Mouse (Mus musculus) gastrocnemius, adult 8-10 months (tissue): Measurements from ENCODE around the gene Pitpnm2. TPM values are rescaled to one million over a fixed set of nuclear protein-coding genes. Genes with fewer than 3 reads are reported as not detected.

Experiments
- DNase-seq, 2 experiments: peaks; one replicate each; pipeline ENCODE4 v3.0.0; 2022; ENCODE audit warnings: low spot score in 2 of 2
- total RNA-seq, 4 experiments: library from RNA; stranded (reverse); gene quantifications; 2 replicates each; pipeline ENCODE4 v1.2.4; 2022

The Pitpnm2 gene
- total RNA-seq, 4 experiments from 2014 or later: 19.3 to 22.4 (median 20.8) TPM

DNA sequence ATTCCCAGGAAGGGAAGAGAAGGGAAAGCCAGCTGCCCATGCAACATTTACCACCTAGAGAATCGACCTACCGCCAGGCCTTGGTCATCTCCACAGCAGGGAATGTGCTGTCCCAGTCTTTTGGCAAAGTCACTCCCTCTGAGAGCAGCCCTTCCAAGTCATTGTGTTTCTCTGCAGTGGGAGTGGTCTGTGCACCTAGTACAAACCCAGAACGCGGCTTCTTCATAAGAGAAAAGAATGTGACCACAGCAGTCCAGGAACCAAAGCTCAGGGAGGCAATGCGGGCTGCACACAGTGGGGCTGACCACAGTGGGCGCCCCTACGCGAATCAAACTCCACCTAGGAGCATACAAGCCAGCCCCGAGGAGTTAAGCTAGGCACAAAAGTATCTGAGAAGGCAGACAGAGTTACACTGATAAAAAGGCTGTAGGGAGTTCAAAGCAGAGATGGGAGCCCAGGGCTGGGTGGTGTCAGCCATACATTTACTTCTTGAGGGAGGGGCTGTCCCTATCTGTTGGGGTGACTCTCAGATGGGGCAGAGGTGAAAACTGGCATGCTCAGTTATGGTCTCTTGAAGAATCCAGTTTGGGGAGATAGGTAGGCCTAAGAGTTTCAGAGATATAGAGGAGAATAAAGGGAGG, 1.5 kb downstream of the Pitpnm2 start:
- no peak for DNase-seq

DNA sequence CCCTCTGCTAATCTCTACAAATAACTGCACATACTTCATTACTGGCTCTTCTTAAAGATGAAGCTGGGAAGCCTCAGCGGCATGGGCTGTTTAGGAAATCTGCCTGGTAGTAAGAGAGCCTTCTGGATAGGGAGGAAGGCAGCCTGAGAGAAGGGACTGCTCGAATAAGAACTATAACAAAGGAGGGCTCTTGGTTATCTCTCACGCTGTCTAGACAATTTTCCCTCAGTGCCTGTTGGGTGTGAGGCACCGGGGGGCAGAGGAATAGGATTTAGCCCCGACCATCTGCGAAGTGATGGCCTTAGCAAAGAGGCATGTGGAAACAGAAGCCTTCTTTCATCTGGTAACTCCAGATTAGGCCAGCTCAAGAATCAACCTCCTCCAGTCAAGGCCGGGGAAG, 2.3 kb downstream of the Pitpnm2 start:
- no peak for DNase-seq

DNA sequence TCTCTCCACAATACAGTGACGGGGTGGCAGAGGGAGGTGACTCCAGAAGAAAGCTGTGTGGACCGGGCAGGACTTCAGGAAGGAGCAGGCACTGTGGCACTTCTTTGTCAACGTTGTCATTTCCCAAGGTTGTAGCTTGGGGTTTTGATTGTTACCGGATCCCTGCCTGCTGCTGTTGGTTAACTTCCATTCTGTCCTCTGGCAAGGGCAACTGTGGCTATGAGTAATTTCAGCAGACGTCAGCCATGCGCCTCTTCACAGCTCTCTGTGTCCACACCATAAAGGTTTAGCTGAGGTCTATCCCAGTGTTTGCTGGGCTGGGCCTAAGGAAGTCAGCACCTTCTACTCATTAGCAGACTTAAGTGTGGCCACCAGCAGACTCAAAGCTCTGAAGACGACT, 4.7 kb downstream of the Pitpnm2 start:
- no peak for DNase-seq

DNA sequence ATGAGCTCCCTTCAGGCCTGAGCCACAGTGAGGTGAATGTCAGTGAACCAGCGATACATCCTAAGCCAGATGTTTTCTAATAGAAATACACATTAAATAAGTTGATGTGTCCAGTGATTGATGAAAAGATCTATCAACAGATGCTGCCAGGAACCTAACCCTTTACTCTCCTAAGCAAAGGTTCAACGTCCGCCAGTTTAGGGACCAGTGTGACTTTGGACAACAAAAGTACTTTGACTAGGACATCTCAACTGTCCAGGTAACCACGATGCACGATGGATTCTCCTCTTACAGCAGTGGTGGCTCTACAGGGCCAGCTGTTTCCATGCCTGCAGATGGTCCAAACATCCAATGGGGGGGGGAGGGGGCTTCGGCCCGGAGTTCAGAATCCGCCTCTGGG, 5.1 kb downstream of the Pitpnm2 start:
- no peak for DNase-seq

DNA sequence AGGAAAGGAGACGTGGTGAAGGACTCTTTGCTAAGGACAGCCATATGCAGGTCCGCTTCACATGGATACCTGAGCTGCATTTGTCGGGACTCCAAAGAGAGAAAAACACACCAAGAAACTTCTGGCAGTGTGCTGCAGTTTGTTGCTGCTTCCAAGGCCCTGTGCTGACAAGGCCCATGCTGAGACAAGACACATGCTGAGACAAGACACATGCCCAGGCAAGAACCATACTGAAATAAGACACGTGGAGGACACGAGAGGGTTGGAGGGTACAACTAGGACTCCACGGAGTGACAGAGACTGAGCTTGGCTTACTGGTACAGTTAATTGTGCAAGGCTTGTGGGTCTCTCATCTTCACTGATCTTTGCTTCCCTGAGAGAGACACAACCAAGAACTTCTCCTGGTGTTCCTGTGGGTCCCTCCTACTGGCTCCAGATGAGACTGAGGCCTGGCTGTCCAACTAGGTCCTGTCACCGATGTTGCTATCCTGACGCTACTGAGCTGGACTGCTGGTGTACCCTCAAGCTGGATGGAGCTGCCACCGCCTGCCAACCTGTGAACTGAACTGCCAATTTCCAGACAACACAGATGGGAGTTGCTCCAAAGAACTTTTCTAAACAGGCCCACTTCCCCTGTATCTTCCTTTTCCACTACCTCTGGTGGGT, 6.2 kb downstream of the Pitpnm2 start:
- no peak for DNase-seq

DNA sequence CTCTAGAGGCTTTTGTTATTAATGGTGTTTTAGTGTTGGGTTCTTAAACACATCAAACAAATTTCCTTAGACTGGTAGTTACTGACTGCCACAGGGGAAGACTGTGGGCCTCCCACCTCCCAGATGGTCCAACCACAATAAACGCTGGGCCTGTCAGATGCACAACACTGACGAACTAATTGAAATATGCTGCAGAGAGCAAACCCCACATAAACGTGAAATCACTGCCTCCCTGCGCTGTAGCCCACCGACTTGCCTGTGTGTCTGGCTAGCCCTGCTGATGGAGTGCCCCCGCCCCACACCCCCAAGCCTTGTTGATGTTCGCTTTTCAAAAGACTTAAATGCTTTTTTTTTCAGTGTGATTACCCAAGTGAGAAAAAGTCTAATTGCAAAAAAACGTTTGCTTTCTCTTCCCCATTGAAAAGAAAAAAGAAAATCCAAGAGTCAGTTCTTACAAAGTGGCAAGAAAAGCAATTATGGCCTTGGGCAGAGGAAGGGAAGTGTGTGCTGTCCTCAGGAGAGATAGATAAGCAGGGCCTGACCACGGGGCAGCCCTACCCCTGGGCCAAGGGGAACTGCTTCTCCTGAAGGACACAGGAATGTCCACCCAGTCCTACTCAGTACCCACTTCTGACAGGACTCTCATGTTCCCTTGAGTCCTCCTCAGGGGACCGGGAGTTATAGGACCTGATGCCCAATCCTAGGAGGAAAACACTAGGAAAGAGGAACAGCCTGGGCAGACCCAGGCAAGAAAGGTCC, 7.7 kb downstream of the Pitpnm2 start:
- DNase-seq: no peak

DNA sequence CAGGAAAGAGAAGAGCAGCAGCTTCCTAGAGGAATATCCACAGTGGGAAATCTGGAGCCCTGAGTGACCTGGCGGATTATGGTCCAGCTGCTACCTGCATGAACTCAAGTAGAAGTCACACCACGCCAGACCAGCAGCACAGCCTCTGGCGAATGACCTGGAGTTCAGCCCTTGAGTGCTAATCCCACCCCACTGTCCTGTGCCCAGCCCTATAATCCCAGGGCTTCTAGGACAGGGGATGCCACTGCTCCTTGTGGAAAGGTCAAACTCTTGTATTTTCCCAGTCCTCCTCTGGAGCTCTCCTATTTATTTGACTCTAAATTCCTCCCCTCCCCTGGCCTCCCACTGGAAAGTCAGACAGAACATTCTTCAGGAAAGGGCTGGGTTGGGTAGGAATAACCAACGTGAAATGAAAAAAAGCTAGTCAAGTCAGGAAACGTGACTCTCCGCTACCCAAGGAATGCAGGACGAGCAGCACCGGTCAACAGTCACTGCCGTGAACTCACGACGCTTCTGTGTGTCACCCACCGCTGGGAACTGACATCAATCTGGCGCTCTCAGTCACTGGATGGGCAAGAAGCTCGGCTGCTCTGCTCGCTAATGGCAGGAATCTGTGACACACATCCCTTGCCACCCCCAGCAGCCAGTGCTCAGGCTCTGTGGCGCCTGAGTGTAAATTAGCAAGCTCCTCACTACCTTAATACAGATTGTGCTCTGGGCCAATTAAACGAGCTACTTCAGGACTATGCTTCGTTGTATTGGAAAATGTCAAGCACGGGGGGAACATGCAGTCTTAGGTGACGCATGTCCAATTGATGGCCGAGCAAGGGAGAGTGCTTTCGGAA, 8.5 kb downstream of the Pitpnm2 start:
- no peak for DNase-seq

DNA sequence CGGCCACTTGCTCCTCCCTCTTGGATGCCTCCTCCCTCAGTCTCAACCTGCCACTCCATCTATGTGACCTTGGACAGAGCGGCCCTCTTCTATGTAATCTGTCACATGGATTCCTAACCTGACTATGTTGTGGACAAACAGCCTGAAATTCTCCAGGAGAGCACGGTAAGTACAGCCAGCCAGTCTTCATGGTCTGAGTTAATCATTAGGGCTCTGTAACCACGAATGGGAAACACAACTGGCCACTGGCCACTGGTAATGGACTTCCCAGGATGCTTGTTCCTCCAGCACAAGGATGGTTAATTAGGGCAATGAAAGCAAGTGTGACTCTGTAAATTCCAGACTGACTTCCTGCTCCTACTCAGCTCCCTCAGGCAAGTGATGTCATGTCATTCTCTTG, 13.4 kb downstream of the Pitpnm2 start:
- no peak for DNase-seq

DNA sequence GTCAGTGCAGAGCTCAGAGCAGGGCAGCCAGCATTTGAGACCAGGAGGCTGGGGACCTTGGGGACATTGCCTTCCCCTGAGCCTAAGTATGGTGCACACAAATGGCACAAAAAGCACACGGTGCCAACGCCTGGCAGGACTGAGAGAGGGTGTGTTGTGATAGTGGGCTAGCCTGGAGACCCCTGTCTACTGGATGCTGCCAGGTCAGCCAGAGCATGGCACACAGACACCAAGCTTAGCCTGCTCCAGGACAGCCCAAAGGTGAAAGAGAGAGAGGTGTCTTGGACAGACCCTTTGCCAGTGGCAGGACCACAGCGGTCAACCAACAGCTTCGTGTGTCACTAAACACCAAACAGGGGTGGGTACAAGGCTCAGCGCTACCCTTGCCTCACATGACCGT, 14.8 kb downstream of the Pitpnm2 start:
- no peak for DNase-seq

DNA sequence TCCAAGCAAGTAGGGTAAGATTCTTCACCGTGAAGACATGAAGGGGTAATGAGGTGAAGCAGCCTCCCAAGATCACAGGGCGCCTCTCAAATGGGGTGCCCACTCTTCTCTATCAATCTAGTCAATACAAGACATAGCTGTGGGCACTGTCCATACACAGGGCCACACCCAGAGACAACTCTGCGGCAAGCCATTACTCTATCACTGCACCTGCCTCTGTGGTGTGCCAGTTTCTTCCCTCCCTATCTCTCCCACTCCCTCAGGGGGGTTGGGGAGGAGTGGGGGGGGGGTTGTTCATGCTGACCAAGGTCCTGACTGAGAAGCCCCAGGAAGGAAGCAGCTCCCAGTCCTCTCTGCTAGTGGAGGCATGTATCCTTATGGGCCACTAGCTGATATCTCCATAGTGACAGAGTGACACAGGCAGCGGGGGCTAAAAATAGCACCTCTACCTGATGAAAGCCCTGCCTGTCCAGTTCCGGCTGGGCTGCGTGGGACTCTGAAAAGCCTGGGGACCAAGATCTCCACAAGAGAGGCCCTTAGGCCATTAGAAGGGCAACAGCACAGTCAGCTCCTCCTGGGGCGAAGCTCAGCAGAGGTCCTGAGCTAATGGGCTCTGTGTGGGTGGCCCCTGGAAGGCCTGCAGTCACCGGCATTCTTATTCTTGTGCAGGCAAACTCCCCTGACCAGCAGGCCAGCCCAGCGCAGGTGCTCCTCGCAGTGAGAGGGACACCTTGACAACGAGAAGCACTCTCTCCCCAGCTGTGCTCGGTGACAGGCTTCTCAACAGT, 15.5 kb downstream of the Pitpnm2 start:
- no peak for DNase-seq

DNA sequence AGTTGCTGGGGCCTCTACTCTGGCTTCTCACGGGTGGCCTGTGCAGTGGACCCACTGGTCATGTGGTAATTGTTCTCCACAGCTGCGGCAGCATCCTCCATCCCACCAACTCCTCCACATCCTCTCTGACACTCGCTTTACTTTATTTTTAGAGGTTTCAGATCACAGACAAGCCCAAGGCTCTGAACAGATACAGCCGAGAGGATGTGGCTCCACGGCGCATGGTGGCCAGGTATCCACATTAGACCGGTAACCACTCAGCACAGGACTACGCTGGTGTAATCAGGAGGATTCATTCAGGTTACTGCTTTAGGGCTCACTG, 16.5 kb downstream of the Pitpnm2 start:
- DNase-seq: no peak

DNA sequence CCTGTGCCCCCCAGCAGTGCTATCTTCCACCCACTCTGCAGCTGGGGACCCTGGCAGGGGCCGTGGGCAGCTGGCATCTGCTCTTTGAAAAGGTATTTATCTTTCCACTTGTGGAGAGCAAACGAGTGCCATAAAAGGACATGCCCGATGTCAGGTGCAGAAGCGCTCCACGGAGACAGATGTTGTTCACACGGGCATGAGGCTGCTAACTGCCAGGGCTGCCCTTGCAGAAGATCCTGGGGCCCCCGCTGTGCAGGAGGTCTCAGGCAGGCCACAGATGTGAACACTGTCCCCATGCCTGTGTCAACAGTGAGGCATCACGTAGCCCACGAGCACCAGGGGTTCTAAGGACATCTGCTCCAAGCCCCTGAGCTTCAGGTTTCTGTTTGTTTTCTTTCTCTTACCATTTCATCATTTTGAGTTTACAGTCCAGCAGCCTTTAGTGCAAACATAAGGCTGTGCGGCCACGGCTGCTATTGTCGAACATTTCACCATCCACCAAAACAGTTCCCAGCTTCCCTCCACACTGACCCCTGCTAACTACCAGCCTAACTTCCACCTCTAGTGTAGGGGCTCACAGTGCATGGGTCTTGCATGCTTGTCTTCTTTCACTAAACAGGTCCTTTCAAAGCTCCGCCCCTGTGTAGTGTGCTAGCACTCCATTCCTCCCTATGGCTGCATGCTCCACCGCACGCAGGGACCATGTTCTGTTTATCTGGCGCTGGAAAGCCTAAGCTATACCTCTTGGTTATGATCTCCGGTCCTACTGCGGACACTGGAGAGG, 17.0 kb downstream of the Pitpnm2 start:
- DNase-seq: no peak

DNA sequence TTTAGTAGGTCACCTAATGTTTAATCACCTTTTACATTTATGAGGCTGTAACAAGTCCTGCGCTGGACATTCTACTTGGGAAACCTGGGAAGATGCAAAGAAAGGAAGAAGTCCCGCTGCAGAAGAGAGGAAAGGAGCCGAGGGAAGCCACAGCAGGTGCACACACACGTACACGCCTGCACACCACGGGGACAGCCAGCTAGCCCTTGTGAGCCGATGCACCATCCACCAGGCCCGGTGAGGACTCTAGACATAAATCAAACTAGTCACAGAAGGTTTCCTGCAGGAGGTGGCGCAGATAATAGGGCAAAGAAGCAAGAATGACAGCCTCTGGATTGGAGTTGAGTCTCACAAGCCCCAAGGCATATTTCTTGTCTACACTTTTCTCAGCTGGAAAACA, 19.1 kb downstream of the Pitpnm2 start:
- no peak for DNase-seq

DNA sequence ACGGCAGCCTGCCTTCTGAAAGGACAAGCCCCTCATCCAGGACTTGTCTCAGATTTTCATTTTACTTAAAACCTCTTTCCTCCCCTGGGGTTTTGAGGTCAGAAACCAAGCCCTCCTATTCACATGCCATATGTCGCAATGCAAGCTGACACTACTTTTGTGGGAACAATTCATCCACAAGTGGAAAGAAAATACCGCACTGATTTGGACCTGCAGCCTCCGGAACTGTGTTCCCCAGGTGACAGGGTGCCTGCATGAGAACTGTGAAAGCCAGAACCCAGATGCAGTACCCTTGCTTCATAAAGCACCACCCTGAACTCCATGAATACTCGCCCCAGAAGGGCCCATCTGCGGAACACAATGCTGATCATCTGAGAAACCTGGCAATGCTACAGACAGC, 22.4 kb downstream of the Pitpnm2 start:
- DNase-seq: no peak

DNA sequence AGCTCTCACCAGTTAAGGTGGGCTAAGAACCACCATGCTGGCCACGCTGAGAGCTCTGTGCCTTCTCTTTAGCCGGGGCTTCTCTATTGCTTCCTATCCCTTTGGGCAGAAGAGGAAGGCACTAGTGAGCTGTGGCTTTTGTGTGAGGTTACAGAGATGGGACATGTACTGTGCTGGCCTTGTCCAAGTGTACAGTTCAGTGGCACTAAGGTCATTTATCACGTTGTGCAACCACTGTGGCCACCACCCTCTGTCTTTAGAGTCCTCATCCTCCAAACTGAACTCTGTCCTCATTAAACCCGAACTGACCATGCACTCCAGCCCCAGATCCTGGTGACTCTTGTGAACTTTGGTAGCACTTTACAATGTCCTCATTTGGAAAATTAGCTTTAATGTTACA, 23.1 kb downstream of the Pitpnm2 start:
- no peak for DNase-seq

DNA sequence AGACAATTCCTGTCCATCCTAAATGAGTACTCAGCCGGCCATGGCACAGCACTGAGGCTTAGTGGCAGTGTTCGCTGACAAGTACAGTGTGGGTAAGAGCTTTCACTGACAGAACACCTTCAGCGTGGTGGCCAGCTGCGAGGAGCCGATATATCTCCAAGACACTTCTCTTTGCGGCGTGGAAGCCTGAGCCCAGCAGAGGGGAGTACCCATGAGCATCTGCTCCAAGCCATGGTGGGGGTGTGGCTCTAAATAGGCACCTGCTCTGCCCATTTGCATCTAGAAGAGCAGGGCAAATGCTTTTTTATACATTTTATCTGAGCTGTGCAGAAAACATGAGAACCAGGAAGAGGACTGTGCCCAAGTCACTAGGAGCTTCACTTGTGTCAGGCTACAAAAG, 23.7 kb downstream of the Pitpnm2 start:
- DNase-seq: no peak

DNA sequence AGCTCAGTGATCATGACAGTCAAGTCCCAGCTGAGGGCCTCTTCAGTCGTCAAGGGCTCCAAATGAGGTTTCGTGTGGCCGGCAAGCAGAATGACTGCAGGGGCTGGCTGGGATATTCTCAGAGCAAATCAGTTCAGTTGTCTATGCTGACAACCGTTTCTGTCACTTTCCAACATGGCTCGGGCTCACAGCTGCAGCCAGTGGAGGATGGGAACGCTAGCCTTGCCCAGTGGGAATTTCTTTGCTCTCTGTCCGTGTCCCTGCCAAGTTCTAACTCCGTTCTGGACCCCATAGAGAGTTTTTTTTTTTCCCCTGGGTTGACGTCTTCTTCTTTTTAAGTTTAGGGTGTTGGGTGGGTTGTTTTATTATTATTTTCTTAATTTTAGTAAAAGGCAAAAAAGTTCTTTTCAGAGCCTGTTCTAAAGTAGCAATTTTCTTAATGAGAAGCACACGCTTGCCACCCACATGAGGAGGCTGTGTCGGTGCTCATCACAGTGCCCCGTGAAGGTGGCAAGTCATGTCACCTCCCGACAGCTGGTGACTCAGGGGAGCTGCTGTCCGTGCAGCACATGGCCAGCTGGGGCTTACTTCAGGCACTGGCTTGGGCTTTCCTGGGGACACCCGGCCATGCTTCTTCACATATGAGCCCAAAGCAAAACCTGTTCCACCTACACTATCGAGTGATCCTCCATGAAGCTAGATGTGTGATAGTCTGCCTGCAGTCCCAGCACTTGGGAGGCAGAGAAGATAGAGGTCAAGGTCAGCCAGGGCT, 25.1 kb downstream of the Pitpnm2 start:
- peak in 1 of 2 experiments; percentile 37 for DNase-seq

DNA sequence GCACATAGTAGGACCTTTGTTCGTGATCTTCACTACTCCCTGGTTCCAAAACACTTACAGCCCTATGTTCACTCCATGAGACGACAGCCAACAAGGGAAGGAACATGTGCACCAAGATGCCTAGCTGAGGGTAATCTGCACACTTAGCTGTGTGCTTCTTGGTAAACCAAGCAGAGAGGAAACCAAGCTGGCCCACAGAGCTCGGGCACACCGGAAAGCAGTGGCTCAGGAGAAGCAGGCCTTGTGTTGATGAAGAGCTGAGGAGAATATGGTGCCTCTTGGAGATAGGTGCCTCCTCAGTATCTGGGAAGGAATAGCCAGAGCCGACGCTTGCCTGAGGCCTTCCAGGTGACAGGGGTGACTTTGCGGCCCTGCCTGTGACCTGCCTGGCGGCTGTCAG, 26.0 kb downstream of the Pitpnm2 start:
- no peak for DNase-seq

DNA sequence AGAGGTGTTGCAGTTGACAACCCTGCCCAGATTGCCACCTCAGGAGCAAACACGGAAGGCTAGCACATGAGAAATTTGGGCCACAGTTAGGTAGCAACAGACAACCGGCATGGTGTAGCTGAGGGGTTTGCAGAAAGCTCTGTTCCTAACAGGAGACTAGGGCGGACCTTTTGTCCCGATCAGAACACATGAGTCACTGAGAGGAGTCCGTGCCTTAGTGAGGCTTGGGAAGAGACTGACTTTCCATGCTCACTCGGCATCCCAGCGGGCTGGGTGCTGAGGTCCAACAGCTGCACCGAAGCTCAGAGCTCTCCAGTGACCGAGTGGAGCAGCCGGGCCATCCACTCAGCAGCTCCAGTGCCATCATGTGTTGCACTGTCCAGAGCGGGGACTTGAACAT, 26.9 kb downstream of the Pitpnm2 start:
- DNase-seq: peak in 1 of 2 experiments; percentile 49

DNA sequence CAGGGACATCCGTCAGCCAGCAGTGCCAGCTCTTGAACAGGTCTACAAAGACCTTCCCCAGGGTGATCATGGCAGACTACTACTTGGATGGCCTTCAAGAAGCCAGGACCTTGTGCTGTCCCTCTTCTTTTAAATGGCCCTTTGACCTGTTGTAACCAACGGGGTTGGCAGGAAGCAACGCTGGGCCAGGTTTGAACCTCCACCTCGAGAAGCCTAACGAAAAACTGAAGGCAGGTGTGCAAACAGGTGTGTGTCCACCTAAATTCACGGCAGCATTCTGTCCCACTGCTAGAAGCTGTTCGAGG, 27.9 kb downstream of the Pitpnm2 start:
- DNase-seq: no peak
